Mouse (Mus musculus) MEL (cell line): Measurements from ENCODE around the gene Rrp12. TPM values are rescaled to one million over a fixed set of nuclear protein-coding genes. Genes with fewer than 3 reads are reported as not detected.

Experiments
- DNase-seq: peaks from one replicate; pipeline ENCODE4 v3.0.0; 2011; ENCODE audit warnings: low read depth, low spot score
- H3K27ac ChIP-seq: 2 replicates; pipeline ENCODE4 v1.5.1; 2012; ENCODE audit warnings: low read depth, mild to moderate bottlenecking, control low read depth, low read length, moderate library complexity; ENCODE audit not compliant: control insufficient read depth
- H3K27me3 ChIP-seq, 2 experiments: fragments of 150-350 bp in 1 of 2; sonication (generic) in 1 of 2; 2 replicates each; pipeline ENCODE4 v1.6.1; 2012; ENCODE audit warnings: low read length in 2 of 2, mild to moderate bottlenecking in 2 of 2, improper control_type of control experiment in 1 of 2, moderate library complexity in 1 of 2; ENCODE audit not compliant: insufficient read depth in 2 of 2, control insufficient read depth in 1 of 2
- H3K36me3 ChIP-seq, 2 experiments: 2 replicates each; pipeline ENCODE4 v1.6.1; 2012 to 2014; ENCODE audit warnings: low read length in 2 of 2, improper control_type of control experiment in 1 of 2, inconsistent platforms in 1 of 2, mild to moderate bottlenecking in 1 of 2; ENCODE audit not compliant: insufficient read depth in 2 of 2, control insufficient read depth in 1 of 2
- H3K4me1 ChIP-seq, 2 experiments: fragments of 150-350 bp in 1 of 2; sonication (generic) in 1 of 2; 2 replicates each; pipeline ENCODE4 v1.6.1; 2012; ENCODE audit warnings: low read length in 2 of 2, improper control_type of control experiment in 1 of 2, mild to moderate bottlenecking in 1 of 2; ENCODE audit not compliant: insufficient read depth in 2 of 2, control insufficient read depth in 1 of 2
- H3K4me3 ChIP-seq, 2 experiments: fragments of 150-350 bp in 1 of 2; sonication (generic) in 1 of 2; 2 replicates each; pipeline ENCODE4 v1.5.1; 2012; ENCODE audit warnings: low read depth in 2 of 2, low read length in 2 of 2, mild to moderate bottlenecking in 2 of 2, moderate library complexity in 2 of 2, control low read depth in 1 of 2, improper control_type of control experiment in 1 of 2; ENCODE audit not compliant: control insufficient read depth in 1 of 2, insufficient read depth in 1 of 2
- H3K79me2 ChIP-seq: 2 replicates; pipeline ENCODE4 v1.6.1; 2012; ENCODE audit warnings: mild to moderate bottlenecking, low read length, moderate library complexity; ENCODE audit not compliant: control insufficient read depth, poor library complexity, insufficient read depth
- H3K9ac ChIP-seq: 2 replicates; pipeline ENCODE4 v1.6.1; 2012; ENCODE audit warnings: low read depth, mild to moderate bottlenecking, control low read depth, low read length, moderate library complexity; ENCODE audit not compliant: control insufficient read depth, poor library complexity, severe bottlenecking
- H3K9me3 ChIP-seq: fragments of 150-350 bp; sonication (generic); replicated peaks from 2 replicates; pipeline ENCODE4 v1.6.1; 2012; ENCODE audit warnings: mild to moderate bottlenecking, low read length, improper control_type of control experiment, moderate library complexity; ENCODE audit not compliant: insufficient read depth
- BHLHE40 ChIP-seq: IDR thresholded peaks from 2 replicates; pipeline ENCODE4 v1.6.1; 2012; ENCODE audit warnings: low read depth, mild to moderate bottlenecking, inconsistent platforms, low read length, improper control_type of control experiment, borderline replicate concordance
- CHD1 ChIP-seq: IDR thresholded peaks from 2 replicates; pipeline ENCODE4 v1.6.1; 2012; ENCODE audit warnings: low read depth, mild to moderate bottlenecking, inconsistent platforms, low read length, improper control_type of control experiment
- CTCF ChIP-seq, 3 experiments: IDR thresholded peaks in 2 of 3; conservative IDR thresholded peaks in 1 of 3; 2 replicates each; pipeline ENCODE4 v1.5.1; 2011 to 2012; ENCODE audit warnings: low read length in 3 of 3, low read depth in 2 of 3, mild to moderate bottlenecking in 2 of 3, improper control_type of control experiment in 1 of 3, inconsistent platforms in 1 of 3, mixed read lengths in 1 of 3, moderate library complexity in 1 of 3; ENCODE audit not compliant: control insufficient read depth in 1 of 3, insufficient read depth in 1 of 3, poor library complexity in 1 of 3, severe bottlenecking in 1 of 3
- ELF1 ChIP-seq: IDR thresholded peaks from 2 replicates; pipeline ENCODE4 v1.6.1; 2014; ENCODE audit warnings: low read depth, mild to moderate bottlenecking, inconsistent platforms, low read length, improper control_type of control experiment, moderate library complexity
- EP300 ChIP-seq, 2 experiments: IDR thresholded peaks; 2 replicates each; pipeline ENCODE4 v1.6.1; 2011; ENCODE audit warnings: improper control_type of control experiment in 2 of 2, low read length in 2 of 2, low read depth in 1 of 2, mild to moderate bottlenecking in 1 of 2
- ETS1 ChIP-seq: IDR thresholded peaks from 2 replicates; pipeline ENCODE4 v1.6.1; 2012; ENCODE audit warnings: low read depth, mild to moderate bottlenecking, inconsistent platforms, low read length, improper control_type of control experiment, moderate library complexity
- HCFC1 ChIP-seq: IDR thresholded peaks from 2 replicates; pipeline ENCODE4 v1.6.1; 2012; ENCODE audit warnings: low read depth, mild to moderate bottlenecking, inconsistent platforms, low read length, improper control_type of control experiment, moderate library complexity
- JUND ChIP-seq: IDR thresholded peaks from 2 replicates; pipeline ENCODE4 v1.6.1; 2011; ENCODE audit warnings: low read depth, mild to moderate bottlenecking, improper control_type of control experiment, low read length
- KAT2A ChIP-seq: conservative IDR thresholded peaks from 2 replicates; pipeline ENCODE4 v1.6.1; 2012; ENCODE audit warnings: low read depth, low read length, improper control_type of control experiment, inconsistent platforms
- MEF2A ChIP-seq: IDR thresholded peaks from 2 replicates; pipeline ENCODE4 v1.6.1; 2014; ENCODE audit warnings: low read depth, mild to moderate bottlenecking, inconsistent platforms, low read length, improper control_type of control experiment; ENCODE audit not compliant: poor library complexity, insufficient replicate concordance, severe bottlenecking; ENCODE audit errors: extremely low read depth
- MYB ChIP-seq: IDR thresholded peaks from 2 replicates; pipeline ENCODE4 v1.6.1; 2011; ENCODE audit warnings: mild to moderate bottlenecking, low read depth, low read length, improper control_type of control experiment
- MYC ChIP-seq: IDR thresholded peaks from 2 replicates; pipeline ENCODE4 v1.6.1; 2011; ENCODE audit warnings: low read depth, mild to moderate bottlenecking, low read length, improper control_type of control experiment, moderate library complexity
- POLR2A ChIP-seq, 2 experiments: IDR thresholded peaks; 2 replicates each; pipeline ENCODE4 v1.6.1; 2011 to 2012; ENCODE audit warnings: low read length in 2 of 2, mild to moderate bottlenecking in 2 of 2, control low read depth in 1 of 2, improper control_type of control experiment in 1 of 2, low read depth in 1 of 2, moderate library complexity in 1 of 2; ENCODE audit not compliant: control insufficient read depth in 1 of 2, insufficient read depth in 1 of 2, poor library complexity in 1 of 2
- POLR2AphosphoS5 ChIP-seq: IDR thresholded peaks from 2 replicates; pipeline ENCODE4 v1.6.1; 2012; ENCODE audit warnings: low read depth, borderline replicate concordance, mild to moderate bottlenecking, inconsistent platforms, low read length, moderate library complexity, mixed read lengths
- RAD21 ChIP-seq: IDR thresholded peaks from 2 replicates; pipeline ENCODE4 v1.6.1; 2011; ENCODE audit warnings: mild to moderate bottlenecking, low read depth, low read length, improper control_type of control experiment
- SIN3A ChIP-seq: IDR thresholded peaks from 2 replicates; pipeline ENCODE4 v1.6.1; 2012; ENCODE audit warnings: low read length, improper control_type of control experiment, inconsistent platforms
- SMC3 ChIP-seq: IDR thresholded peaks from 2 replicates; pipeline ENCODE4 v1.6.1; 2011; ENCODE audit warnings: low read depth, low read length, improper control_type of control experiment
- TBP ChIP-seq: IDR thresholded peaks from 2 replicates; pipeline ENCODE4 v1.8.0; 2011; ENCODE audit warnings: low read depth, low read length, improper control_type of control experiment
- TCF12 ChIP-seq: IDR thresholded peaks from 2 replicates; pipeline ENCODE4 v1.6.1; 2014; ENCODE audit warnings: low read depth, mild to moderate bottlenecking, inconsistent platforms, low read length, improper control_type of control experiment, moderate library complexity
- UBTF ChIP-seq: IDR thresholded peaks from 2 replicates; pipeline ENCODE4 v1.6.1; 2012; ENCODE audit warnings: low read depth, mild to moderate bottlenecking, inconsistent platforms, low read length, improper control_type of control experiment, moderate library complexity, borderline replicate concordance; ENCODE audit not compliant: insufficient read depth
- ZC3H11A ChIP-seq: IDR thresholded peaks from 2 replicates; pipeline ENCODE4 v1.6.1; 2012; ENCODE audit warnings: low read depth, mild to moderate bottlenecking, inconsistent platforms, low read length, improper control_type of control experiment
- ZMIZ1 ChIP-seq: IDR thresholded peaks from 2 replicates; pipeline ENCODE4 v1.6.1; 2012; ENCODE audit warnings: low read depth, mild to moderate bottlenecking, inconsistent platforms, low read length, improper control_type of control experiment, moderate library complexity
- ZNF384 ChIP-seq: IDR thresholded peaks from 2 replicates; pipeline ENCODE4 v1.6.1; 2012; ENCODE audit warnings: low read depth, mild to moderate bottlenecking, inconsistent platforms, low read length, improper control_type of control experiment
- polyA plus RNA-seq, 2 experiments: library from polyadenylated mRNA; stranded (reverse) in 1 of 2; unstranded in 1 of 2; fragments of >175 nt in 1 of 2; fragments of >200 nt in 1 of 2; gene quantifications; 2 replicates each; pipeline versions ENCODE4 v1.2.1 to v1.2.4; 2012; ENCODE audit warnings: low replicate concordance in 2 of 2, low read depth in 1 of 2; ENCODE audit not compliant: insufficient read length in 2 of 2, insufficient read depth in 1 of 2, missing spikeins in 1 of 2
- total RNA-seq: library from RNA; depleted of rRNA; stranded (reverse); fragments of 300-350 nt; gene quantifications from 2 replicates; pipeline ENCODE4 v1.2.3, GENCODE M21; 2012

The Rrp12 gene
- total and polyA plus RNA-seq, 3 experiments: 44.5 to 134 (median 106) TPM

DNA sequence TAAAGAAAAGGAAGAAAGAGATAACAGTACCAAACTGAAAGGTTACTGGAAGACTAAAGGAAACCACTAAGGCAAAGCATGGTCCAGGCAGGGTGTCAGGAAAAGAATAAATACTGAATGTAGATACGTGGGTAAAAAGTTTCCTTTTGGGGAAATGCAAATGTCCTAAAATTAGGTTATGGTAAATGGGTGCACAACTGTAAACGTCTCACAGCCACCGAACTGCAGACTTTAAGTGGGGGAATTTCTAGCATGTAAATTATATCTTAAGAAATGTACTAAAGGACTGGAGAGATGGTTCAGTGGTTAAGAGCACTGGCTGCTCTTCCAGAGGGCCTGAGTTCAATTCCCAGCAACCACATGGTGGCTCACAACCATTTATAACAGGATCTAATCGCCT is 77.2 kb downstream of the Rrp12 start:
- Histone ChIP-seq H3K4me3 (no peak overlapping the region), H3K27me3 (no peaks in the 10 kb centered on the region), H3K27ac (no peak overlapping the region)
- TF ChIP-seq KAT2A (no peak), ELF1 (no peak), EP300 (IDR thresholded peaks at IDR 0.05; ENCODE audit: low read depth in 1 of 2, low read length in 2 of 2) (no peak), ZNF384 (no peak), POLR2AphosphoS5 (no peak), MEF2A (no peak), SIN3A (no peak)
- TF ChIP-seq, all 39 proteins: peak for 0
- H3K4me1 ChIP-seq: peaks cover 4 to 19% of the 10 kb centered on the region in 2 experiments
- no peak for DNase-seq
- H3K79me2 ChIP-seq: no peaks in the 10 kb centered on the region
- peaks cover 0 to 14% of the 10 kb centered on the region in 2 experiments; a peak in 2 of 4 replicates for H3K36me3 ChIP-seq
- no peak overlapping the region for H3K9ac ChIP-seq
- no peaks in the 10 kb centered on the region for H3K9me3 ChIP-seq

DNA sequence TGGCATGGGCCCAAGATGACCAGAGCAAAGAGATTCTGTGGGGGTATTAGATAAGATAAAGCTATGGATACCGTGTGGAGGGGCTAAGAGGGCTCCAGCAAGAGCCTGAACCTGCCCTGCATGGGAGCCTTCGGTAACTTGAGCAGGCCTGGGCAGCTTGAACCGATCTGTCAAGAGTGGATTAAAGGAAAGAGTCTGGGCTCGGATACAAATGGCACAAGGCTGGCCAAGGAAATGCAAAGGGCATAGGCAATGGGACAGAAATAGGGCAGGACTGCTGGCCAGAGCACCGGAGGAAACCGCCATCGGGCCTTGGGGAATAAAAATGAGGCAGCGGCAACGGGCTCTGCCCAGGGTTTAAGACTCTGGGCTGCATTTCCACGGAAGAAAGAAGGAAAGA is 78.6 kb downstream of the Rrp12 start:
- TF ChIP-seq ZMIZ1 (no peak), ZC3H11A (no peak), POLR2A (IDR thresholded peaks at IDR 0.05; ENCODE audit: control insufficient read depth in 1 of 2, insufficient read depth in 1 of 2, low read depth in 1 of 2, low read length in 2 of 2, poor library complexity in 1 of 2) (no peak), MYC (no peak), CHD1 (no peak), CTCF (IDR thresholded peaks at IDR 0.05 in 2 of 3, conservative IDR thresholded peaks at IDR 0.05 in 1 of 3; ENCODE audit: control insufficient read depth in 1 of 3, insufficient read depth in 1 of 3, low read depth in 2 of 3, low read length in 3 of 3, poor library complexity in 1 of 3, severe bottlenecking in 1 of 3) (no peak), TBP (no peak), MYB (no peak), UBTF (no peak), JUND (no peak), HCFC1 (no peak), BHLHE40 (no peak), EP300 (IDR thresholded peaks at IDR 0.05; ENCODE audit: low read depth in 1 of 2, low read length in 2 of 2) (no peak), SMC3 (no peak), TCF12 (no peak), RAD21 (no peak), KAT2A (no peak), ETS1 (no peak), MEF2A (no peak)
- H3K9ac ChIP-seq: no peak overlapping the region
- H3K79me2 ChIP-seq: no peaks in the 10 kb centered on the region
- no peak for DNase-seq
- H3K36me3 ChIP-seq: peaks cover 0 to 10% of the 10 kb centered on the region in 2 experiments; a peak in 2 of 4 replicates
- no peaks in the 10 kb centered on the region for H3K27me3 ChIP-seq
- H3K4me3 ChIP-seq: no peak overlapping the region
- no peak overlapping the region for H3K27ac ChIP-seq
- peaks cover 7 to 22% of the 10 kb centered on the region in 2 experiments for H3K4me1 ChIP-seq
- H3K9me3 ChIP-seq: no peaks in the 10 kb centered on the region
